Mouse (Mus musculus): ENCODE measurements around the gene Adam11.

Adam11 gene

DNA sequence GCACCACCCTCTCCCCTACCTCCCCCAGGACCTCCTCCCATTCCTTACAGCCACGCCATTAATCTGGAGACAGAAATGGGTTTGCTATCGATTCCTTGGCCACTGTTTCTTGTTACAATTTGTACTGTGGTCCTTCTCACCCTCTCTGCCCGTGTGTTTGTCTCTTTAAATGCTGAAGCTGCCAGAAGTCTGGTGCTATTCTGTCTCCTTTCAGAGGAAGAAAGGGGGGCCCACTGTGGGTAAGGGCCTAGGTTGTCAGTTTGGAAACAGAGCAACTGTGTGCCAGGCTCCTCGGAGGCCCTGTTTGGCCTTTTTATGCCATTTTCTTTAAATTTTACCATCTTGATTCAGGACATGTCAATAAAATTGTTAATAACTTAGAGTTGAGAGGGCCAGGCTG is 6.8 kb upstream of the Adam11 start:
- no peak for DNase-seq

DNA sequence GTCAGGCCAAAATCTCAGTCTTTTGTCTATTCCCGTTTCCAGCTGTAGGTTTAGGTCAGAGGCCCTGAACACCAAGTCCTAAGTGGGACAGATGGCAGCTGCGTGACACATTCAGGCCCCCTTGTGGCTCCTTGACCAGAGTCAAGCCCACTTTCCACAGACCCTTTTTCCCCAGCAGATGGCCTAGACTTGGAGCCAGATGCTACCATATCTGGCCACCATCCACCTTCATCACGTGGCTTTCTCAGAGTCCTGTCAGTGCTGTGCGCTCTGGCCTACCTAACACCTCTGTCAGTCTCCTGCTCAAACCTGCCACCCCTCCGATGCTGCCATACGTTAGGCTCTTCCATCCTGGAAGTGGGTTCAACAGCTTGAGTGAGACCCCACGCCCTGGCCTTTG is 5.8 kb upstream of the Adam11 start:
- DNase-seq, result no peak

DNA sequence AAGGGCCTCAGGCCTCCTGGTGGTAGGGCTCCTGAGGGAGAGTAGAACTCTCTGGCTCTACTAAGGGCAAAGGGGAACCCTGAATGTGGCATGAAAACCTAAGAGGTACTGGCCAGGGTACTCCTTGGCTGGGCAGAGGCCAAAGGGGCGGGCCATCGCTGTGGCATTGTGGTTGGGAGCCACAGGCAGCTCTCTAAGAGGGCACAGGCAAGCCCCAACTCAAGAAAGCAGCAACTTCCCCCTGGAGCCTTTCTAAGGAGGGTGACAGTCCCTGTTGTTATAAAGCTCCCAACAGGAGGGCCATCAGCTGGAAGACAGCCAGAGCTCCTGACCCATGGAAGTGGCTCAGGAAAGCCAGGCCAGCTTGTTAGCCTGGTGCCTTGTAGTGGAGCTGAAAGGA is 2.3 kb upstream of the Adam11 start:
- DNase-seq, result peak in 1 of 2 experiments; percentile 31

DNA sequence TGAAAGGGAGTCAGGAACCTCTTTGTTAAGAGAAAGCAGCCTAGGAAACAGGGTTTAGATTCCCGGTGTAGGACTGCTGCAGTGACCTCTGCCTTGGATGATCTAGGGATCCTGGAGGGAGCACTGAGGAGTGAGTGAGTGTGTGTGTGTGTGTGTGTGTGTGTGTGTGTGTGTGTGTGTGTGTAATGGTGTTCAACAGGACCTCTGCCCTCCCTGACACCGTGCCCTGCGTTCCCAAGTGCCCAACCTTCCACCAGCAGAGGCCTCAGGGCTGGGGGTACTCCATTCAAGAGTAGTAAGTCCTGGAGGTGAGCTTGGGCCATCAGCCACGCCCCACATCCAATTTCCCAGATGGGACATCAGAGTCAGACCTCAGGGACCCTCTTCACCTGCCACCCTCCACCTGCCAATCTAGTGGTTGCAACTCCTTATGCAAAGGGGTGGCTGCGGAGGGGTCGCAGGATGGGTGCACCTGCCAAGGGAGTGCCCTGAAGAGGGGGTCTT is 382 bp upstream of the Adam11 start:
- DNase-seq, result no peak

DNA sequence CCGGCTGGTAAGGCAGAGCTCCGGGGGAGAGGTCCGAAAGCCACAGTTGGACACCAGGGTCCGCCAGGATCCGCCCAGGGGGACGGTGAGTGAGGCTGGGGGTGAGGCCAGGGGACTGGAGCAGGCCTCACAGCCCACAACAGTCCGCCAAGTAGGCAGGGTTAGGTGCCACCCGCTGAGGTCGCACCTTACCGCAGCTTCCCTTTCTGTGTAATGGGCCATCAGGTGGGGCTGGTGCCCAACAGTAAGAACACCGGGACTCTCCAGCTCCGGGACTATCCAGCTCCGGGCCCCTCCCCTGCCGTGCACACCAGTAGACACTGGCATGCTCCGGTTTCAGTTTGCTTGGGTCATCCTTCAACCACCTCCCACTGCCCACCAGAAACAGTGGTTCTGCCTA is 1.0 kb downstream of the Adam11 start:
- DNase-seq, result no peak

DNA sequence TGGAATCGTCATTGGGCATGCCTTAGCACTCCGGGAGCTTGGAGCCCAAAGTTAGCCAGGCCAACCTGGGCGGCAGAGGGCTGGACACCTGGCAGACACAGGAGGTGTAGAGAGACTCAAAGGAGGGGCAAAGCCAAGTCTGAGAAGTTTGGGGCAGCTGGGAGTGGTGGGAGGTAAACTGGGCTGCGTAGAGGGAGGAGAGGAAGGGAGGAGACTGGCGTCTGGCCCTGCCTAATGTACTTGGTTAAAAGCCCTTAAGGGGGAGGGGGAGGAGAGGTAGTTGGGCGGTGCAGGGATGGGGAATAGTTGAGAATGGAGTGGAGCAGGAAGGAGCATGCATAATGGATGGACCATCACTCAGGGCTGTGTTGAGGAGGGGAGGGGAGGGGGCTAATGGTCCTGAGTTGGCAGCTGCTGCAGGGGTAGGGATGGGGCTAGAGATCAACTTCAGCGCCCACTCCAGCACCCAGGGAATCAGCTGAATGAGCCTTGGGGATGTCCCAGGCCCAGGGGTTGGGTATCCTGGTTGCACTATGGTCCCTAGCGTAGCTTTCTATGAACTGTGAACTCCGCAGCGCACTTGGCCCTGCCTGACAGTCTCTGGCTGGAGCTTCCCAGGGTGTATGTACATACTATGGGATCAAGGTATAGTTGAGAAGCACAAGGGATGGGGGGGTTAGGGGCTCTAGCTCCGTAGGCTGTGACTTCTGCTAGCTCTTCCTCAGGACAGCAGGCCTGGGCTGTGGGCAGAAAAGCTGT is 1.9 kb downstream of the Adam11 start:
- no peak for DNase-seq

DNA sequence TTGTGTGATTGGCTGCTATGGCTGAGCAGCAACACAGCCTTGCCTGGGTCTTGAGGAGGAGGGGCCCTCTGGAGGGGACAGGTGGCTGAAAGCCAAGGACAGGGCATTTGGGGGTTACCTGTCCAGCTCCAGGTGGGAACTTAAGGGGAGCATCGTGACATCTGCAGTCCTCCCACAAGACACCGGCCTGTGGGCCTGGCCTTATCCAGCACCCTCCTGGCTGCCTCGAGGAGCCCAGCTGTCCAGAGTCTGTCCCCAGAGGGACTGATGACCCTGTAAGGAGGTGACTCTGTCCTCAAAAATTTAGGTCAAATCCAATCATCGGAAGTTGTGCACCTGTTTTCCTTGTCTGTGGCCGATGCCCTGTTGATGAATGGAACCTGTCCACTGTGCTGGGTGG is 4.2 kb downstream of the Adam11 start:
- no peak for DNase-seq

DNA sequence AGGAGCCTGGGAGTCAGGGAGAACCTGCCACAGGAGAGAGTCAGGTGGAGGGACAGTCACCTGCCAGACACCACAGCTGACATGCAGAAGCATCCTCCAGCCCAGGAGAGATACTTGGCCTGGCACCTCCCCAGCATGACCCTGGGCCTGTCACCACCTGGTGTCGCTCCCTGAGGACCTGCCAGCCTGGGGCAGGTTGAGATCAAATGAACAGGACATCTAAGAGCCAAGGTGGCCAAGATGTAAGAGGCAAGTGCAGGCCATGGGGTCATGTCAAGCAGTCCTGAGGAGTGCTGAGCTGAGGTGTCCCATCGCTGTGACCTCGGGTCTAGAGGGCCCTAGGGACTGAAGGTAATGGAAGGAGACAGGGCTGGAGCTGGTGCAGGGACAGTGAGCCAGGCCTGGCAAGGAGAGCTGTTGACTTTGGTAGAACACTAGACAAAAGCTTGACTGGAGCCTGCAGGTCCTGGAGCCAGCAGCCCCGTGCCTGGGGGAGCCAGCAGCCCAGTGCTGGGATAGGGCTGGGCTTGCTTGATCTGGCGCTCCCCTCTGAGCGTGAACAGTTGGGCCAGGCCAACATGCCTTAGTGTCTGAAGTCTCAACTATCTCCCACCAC is 5.9 kb downstream of the Adam11 start:
- no peak for DNase-seq

DNA sequence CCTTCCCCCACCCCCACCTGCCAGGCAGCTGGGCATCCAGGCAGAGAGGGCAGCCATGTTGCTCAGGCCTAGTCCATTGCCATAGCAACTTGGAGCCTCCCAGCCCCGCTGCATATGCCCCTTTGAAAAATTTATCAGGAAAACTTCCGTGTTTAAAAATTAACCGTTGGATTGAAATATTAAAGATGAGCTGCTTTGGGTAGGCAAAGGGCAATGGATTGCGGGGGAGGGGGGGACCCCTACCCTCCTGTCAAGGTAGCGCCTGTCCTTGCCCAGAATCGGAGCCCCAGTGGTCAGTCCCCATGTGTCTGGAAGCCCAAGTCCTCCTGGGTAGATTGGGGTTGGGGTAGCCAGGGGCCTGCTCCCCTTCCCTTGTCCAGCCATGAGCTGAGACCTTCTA is 7.9 kb downstream of the Adam11 start:
- DNase-seq, result no peak

DNA sequence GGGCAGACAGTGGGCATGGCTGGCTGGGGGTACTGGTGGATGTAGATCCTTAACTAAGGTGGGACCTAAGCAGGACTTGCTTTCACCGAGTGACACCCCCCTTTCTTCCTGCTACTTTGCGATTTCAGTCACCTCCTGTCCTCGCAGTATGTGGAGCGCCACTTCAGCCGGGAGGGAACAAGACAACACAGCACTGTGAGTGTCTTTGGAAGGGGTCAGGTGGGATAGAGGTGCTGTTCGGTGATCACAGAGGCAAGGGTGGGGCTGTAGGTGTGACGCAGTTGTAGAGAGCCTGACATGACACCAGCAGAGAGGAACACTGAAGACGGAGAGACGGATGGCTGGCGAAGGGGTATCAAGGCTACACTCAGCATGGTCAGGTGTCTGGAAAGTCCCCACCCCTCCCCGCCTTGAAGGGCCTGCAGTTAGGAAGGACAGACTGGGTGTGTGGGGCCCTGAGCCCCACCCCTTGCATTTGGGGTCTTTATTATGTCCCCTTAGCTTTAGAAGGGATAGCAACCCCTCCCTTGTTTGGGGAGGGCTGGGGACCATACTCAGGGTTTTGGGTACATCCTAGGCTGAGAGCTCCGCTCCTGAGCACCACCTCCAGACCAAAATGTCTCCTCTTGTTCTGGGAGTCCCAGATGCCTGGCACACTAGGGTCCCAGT is 8.9 kb downstream of the Adam11 start:
- no peak for DNase-seq

DNA sequence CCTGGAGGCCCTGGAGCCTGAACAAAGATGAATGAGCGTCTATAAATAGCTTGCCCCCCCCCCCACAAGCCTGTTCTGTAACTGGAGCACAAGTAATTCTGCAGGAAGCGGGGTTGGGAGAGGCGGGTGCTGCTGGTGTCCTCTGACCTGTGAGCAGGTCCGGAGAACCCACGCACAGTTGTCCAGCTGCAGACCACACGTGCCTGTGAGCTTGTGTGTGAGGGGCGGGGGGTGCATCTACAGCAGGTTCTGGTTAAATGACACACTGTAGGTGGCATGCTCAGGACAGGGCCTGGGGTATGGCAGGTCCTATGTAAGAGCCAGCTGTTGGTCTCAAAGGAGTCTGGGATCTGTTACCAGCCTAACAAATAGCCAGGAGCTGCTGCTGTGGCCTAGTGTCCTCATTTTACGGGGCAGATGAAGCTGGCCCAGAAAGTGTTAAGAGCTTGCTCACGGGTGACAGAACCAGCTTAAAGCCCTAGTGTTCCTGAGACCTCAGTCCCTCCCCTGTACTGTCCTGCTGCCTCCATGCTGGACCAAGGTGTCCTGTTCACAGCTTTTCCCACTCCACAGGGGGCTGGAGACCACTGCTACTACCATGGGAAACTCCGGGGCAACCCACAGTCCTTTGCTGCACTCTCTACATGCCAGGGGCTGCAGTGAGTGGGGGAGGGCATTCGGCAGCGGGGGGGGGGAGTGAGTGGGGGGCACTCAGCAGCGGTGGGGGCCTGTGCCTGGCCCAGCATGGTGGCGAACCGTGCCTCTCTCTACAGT is 9.6 kb downstream of the Adam11 start:
- no peak for DNase-seq

DNA sequence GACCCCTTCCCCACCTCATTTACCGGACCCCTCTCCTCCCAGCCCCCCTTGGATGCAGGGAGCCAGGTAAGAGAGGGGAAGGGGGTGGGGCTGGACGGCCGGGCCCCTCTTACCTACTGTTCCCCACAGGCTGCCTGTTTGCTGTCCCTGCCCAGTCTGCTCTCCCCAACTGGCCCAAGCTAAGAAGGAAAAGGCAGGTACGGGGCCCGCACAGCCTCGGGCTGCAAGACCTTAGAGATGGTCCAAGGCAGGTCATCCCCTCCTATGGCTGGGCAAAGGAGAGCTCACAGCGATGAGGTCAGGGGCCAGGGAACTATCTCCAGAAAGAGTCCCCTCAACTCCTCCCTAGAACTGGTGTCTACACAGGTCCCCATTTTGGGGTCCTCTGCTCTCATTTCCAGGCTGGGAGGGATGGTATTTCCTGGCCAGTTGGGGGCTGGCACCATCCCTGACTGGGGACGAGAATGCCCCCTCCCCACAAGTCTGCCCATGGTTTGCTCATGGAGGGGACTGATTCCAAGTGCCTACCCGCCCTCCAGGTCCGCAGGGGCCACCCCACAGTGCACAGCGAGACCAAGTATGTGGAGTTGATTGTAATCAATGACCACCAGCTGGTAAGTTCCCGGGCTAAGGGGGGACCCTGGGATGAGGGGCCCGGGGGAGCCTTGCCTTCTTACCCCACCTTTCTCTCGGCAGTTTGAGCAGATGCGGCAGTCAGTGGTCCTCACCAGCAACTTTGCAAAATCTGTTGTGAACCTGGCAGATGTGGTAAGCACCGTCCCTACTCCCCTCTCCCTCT is 10.9 kb downstream of the Adam11 start:
- no peak for DNase-seq

DNA sequence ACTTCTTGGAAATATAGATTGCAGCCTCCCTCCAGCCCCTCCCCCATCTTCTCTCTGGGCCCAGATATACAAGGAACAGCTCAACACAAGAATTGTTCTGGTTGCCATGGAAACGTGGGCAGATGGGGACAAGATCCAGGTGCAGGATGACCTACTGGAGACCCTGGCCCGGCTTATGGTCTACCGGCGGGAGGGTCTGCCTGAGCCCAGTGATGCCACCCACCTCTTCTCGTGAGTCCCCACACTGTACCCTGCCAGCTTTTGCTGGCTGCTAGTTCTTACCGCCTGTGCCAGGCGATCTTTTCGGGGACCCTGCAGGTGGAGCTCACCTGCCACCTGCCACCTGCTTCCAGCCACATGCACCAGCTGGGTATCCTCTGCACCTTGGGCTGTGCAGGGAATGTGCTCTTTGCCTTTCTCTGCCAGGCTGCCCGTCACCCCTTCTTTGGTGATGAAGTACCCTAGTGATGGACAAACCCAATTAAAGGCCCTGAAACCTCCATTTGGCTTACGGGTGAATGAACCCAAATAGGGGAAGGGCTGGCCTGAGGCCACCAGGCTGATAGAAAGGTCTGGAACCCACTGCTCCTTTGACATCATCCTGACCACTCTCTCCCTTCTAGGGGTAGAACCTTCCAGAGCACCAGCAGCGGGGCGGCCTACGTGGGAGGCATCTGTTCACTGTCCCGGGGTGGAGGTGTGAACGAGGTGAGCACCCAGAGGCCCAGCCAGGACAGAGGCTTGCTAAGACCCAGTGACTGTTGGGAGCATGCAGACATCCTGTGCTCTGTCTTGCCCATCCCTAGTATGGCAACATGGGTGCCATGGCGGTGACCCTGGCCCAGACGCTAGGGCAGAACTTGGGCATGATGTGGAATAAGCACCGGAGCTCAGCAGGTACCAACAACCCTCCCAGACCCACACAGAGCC is 11.8 kb downstream of the Adam11 start:
- DNase-seq, result no peak

DNA sequence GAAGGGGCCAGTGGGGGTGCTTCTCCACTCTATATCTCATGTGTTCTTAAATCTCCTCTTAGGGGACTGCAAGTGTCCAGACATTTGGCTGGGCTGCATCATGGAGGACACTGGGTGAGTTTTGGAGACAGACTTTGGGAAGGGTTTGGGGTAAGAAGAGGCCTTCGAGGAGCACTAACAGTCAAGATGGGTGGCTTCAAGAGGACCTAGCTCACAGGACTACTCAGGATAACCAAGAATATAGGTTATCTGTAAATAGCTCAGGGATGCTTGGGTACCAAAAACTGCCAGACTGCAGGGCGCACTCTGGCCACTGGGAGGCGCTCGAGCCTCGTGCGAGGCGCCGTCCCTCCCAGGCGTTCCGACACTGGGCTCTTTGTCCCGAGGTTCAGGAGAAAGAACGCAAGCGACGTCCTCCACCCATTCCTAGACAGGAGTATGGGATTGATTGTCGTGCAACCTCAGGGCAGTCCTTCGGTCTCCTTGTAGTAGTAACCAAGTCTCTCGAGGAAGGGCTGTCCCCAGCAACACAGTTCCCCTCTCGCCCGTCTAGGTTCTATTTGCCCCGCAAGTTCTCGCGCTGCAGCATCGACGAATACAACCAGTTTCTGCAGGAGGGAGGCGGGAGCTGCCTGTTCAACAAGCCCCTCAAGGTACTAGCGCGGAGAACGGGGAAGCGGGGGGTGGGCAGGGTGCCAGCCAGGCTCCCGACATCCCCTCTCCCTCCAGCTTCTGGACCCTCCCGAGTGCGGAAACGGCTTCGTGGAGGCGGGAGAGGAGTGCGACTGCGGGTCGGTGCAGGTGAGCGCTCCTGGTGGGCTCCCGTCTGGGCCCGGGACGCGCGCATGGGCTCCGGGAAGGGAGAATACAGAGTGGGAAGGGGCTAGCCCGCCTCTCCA is 12.7 kb downstream of the Adam11 start:
- DNase-seq, result peak; percentile 82 to 89

DNA sequence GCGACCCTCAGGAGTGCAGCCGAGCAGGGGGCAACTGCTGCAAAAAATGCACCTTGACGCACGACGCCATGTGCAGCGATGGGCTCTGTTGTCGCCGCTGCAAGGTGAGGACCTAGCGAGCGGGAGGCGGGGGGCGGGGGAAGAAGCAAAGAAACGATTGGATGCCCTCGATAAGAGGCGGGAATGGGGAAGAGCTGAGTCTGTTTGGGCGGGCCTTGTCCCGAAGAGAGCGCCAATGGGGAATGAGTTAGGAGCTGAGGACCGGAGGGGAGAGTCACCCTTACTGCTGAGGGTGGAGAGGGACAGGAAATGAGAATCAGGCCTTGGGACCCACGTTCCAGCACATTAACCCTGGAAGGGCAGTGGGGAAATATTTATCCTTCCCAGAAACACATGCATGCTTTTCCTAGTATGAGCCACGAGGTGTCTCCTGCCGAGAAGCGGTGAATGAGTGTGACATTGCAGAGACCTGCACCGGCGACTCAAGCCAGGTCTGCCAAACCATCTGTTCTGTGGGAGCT is 13.4 kb downstream of the Adam11 start:
- peak; percentile 92 to 95 for DNase-seq

DNA sequence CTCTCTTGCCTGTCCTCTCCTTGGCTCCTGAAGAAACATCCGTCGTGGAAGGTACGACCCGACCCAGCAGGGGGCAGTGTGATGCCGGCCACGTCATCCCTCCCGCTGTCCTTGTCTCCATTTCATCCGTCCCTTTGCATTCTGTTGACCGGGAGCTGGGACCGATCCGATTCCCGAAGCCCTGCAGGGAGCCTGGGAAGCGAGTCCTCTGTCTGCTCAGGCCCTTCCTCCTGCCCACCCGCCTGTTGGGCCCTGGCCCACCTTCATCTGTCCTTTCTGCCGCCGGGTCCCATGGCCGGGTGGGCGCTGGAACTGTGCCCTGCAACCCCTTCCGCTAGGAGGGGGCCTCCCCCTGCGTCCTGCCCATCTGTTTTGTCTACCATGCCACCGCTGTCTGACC is 16.4 kb downstream of the Adam11 start:
- DNase-seq, result peak; percentile 85 to 89

DNA sequence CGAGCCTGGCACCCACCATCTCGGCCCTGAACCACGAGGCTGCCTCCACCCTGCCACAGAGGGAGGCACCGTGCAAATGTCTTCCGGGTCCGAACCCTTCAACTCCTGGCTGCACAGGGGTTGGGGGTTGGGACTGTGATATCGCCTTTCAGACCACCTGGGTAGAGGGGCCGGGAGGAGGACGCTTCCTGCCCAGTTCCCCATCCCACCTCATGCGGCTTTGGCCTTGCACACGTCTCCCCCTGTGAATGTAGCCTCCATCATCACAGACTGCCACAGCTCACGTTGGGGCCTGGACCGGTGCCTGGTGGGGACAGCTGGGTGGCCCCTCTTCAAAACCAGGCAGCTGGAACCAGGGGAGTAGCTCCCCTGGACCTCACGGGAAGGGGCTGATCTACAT is 16.9 kb downstream of the Adam11 start:
- no peak for DNase-seq

DNA sequence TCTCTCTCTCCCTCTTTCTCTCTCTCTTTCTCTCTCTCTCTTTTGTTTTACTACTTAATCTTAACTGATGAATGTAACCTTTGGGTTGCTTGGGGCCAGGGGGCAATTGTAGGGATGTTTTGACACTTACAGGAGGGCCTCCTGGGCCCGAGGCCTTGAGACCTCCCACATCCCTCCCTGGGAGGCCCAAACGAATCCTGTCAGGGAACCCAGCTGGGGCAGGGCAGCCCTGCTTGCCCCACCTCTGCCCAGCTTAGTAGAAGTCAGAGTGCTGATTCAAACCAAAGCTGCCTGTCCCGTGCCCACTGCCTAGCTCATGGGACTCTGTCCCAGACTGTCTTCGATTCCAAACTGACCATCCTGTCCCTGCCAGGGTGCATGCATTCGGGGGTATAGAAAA is 17.4 kb downstream of the Adam11 start:
- DNase-seq, result no peak

DNA sequence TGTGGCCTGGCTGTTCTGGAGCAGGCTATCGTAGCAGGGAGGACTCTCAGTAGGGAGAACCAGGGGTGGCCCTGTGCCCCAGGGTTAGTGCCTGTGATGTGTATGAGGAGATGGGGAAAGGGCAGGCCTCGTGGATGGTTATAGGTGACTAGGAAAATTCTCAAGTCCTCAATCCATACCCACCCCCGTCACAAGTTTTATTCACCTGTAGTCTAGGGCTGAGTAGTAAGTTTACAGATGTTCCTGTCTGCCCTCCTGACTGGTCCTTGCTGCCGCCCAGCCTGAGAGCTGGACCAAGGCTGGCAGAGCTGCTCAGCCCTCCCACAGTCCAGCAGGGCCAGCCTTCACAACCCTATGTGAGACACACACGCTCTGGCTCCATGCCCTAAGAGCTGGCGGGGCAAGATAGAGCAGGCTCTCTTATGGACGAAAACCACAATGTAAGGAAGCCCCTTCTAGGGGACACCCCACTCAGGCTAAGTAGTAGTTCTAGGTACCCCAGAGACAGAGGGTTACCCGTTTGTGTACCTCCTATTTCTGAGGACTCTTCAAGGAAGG is 17.9 kb downstream of the Adam11 start:
- no peak for DNase-seq

DNA sequence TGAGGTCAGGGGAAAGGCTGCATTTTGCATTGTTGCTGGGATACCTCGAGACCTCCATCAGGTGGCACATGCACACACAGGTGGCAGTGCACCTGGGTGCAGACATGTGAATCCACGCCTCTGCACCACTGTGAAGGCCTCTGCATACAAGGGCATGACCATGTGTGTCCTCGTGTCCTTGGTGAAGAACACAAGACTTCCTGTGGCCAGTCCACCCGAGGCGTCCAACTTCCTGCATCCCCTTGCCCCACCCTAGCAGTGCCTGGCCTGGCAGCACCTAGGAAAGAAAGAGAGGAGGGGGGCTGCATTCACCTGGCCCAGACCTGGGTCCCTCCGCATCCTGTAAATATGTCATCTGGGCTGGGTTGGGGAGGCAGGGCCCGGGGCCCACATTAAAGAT is 18.6 kb downstream of the Adam11 start:
- DNase-seq, result no peak
